Mouse (Mus musculus) inflammation-experienced regulatory T-cells, adult 6 months (primary cell): ENCODE results near the gene Mboat2. TPM values are rescaled to one million over a fixed set of nuclear protein-coding genes. Genes with fewer than 3 reads are reported as not detected.

Experiments used
- ATAC-seq: one replicate; pipeline ENCODE4 v1.8.0; 2017
- polyA plus RNA-seq, 3 experiments: library from polyadenylated mRNA; unstranded; fragments of 100-300 nt; shearing (Covaris generic); gene quantifications; one replicate each; pipeline ENCODE4 v1.2.1; 2017

The Mboat2 gene
- polyA plus RNA-seq, 3 experiments from 2014 or later, result not detected

DNA sequence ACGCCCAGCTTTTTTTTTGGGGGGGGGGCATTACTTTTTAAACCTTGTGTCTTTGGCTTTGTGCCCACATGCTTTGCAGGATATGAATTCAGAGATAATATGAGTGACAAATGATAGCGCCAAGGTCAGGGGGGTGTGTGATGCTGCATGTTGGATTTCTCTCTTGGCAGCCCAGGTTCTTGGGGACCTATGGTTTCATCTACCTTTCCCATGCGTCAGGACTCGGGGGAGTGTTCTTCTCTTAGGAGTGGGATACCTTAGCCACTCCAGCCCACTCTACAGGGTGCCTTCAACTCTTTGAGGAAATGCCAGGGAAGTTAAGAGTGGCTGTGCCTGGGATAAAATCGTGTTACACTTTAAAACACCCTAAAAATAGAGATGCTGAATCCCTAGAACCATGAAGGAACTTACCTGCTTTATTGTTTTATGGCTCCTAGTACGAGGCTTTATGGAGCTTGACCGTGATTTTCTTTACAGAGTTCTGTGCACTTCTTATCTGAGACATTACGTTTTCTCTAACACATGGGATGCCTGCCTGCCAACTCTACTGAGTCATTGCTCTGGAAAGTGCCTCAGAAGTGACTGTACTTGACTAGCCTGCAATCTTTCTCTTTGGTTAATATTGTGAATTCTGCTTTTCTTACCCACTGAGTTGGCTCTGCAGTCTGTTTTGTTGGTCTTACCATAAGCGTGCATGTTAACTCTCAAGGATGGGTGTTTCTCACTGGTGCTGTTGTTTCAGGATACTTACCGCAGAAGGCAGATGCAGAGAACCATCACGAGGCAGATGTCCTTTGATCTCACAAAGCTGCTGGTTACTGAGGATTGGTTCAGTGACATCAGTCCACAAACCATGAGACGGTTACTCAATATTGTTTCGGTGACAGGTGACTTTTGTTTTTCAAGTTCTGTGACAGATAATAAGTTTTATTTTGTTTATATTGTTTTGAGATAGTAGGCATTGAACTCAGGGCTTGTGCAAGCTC is 182.2 kb downstream of the Mboat2 start:
- no peak for ATAC-seq

Other genes with a start within 250 kb of the Mboat2 start
- gene Klf11, start 179.6 kb upstream of the Mboat2 start, polyA plus RNA-seq, result 1 to 10 TPM; 2.3 to 3.6 (median 2.7) TPM
- not detected for gene Cys1, start 149.1 kb upstream of the Mboat2 start, polyA plus RNA-seq
- 100 to 1,000 TPM in 1 of 3 experiments, 10 to 100 TPM in 2; 41.3 to 492 (median 44.8) TPM for gene Rrm2, start 122.6 kb upstream of the Mboat2 start, polyA plus RNA-seq
- gene Kidins220, start 144.0 kb downstream of the Mboat2 start, polyA plus RNA-seq, result 10 to 100 TPM; 14.6 to 16.8 (median 16.3) TPM